Mouse (Mus musculus) heart, embryonic 10.5 days (tissue): ENCODE data around the gene Trappc6b. TPM values are rescaled to one million over a fixed set of nuclear protein-coding genes. Genes with fewer than 3 reads are reported as not detected.
A peak's percentile ranks its signal among the peaks of the same experiment; 100 is the strongest.

Experiments
- DNase-seq: peaks from one replicate; pipeline ENCODE4 v3.0.0-alpha.2; 2017; ENCODE audit warnings: low spot score
- H3K27ac ChIP-seq: fragments of 300-500 bp; sonication (generic); 2 replicates; pipeline ENCODE4 v1.5.1; 2016; ENCODE audit warnings: mild to moderate bottlenecking
- H3K27me3 ChIP-seq: fragments of 300-500 bp; sonication (generic); 2 replicates; pipeline ENCODE4 v1.6.1; 2016; ENCODE audit warnings: mild to moderate bottlenecking; ENCODE audit not compliant: poor library complexity, insufficient read depth, severe bottlenecking
- H3K36me3 ChIP-seq: fragments of 300-500 bp; sonication (generic); 2 replicates; pipeline ENCODE4 v1.6.1; 2016; ENCODE audit warnings: mild to moderate bottlenecking, moderate library complexity
- H3K4me1 ChIP-seq: fragments of 300-500 bp; sonication (generic); 2 replicates; pipeline ENCODE4 v1.6.1; 2016; ENCODE audit warnings: mild to moderate bottlenecking
- H3K4me3 ChIP-seq: fragments of 300-500 bp; sonication (generic); 2 replicates; pipeline ENCODE4 v1.5.1; 2016; ENCODE audit warnings: mild to moderate bottlenecking, moderate library complexity
- H3K9me3 ChIP-seq: fragments of 300-500 bp; sonication (generic); 2 replicates; pipeline ENCODE4 v1.6.1; 2016; ENCODE audit warnings: mild to moderate bottlenecking, moderate library complexity
- WGBS: fragments of 180-500 bp; shearing (Covaris S2); methylation state at CpG from one replicate; pipeline ENCODE4 v1.1.7; 2016; 5-methylcytosine and 5-hydroxymethylcytosine counted together
- polyA plus RNA-seq: library from polyadenylated mRNA; unstranded; fragments of >200 nt; fragmentation: Nextera tagmentation; extraction: Ambion mirVana; gene quantifications from 2 replicates; pipeline ENCODE4 v1.2.1, GENCODE M21; 2016

The Trappc6b gene
- polyA plus RNA-seq, result 75.5 and 82.4 TPM in 2 replicates

GRCm38 (mm10) chr12:59060993-59061595 lies at the start of gene Trappc6b:
TSS of gene Trappc6b (minus strand) at chr12:59061472.
- peaks cover 23% of the 10 kb centered on the region for H3K36me3 ChIP-seq
- peak within 1 kb of the TSS; percentile 96 for H3K4me3 ChIP-seq
- H3K4me1 ChIP-seq, result peaks cover 7% of the 10 kb centered on the region; the same call in 1 of the 2 replicates
- 0 out of 2 replicates have a peak, but pooled peaks cover 4% of the 10 kb centered on the region for H3K27me3 ChIP-seq
- peak within 1 kb of the TSS; percentile 99 for H3K27ac ChIP-seq
- under 1% methylated on average over 49 of the region's 49 CpGs for WGBS
- DNase-seq, result peak; percentile 95
- H3K9me3 ChIP-seq, result no peaks in the 10 kb centered on the region

- Histone ChIP-seq H3K36me3 (no peaks in the 10 kb centered on the region), H3K9me3 (no peaks in the 10 kb centered on the region), H3K27ac (no peak overlapping the region), H3K4me1 (no peaks in the 10 kb centered on the region), H3K4me3 (no peak overlapping the region), H3K27me3 (no peaks in the 10 kb centered on the region)
- 80% methylated on average over 4 of the region's 4 CpGs for WGBS
- DNase-seq, result peak; percentile 52
Measured at GRCm38 (mm10) chr12:59107926-59108325, 46.7 kb upstream of the Trappc6b start.

GRCm38 (mm10) chr12:59106491-59106890 lies 45.2 kb upstream of the Trappc6b start:
- Histone ChIP-seq H3K36me3 (no peaks in the 10 kb centered on the region), H3K4me1 (no peaks in the 10 kb centered on the region), H3K27me3 (no peaks in the 10 kb centered on the region), H3K27ac (no peak overlapping the region), H3K9me3 (no peaks in the 10 kb centered on the region), H3K4me3 (no peak overlapping the region)
- WGBS, result 85% methylated on average over 5 of the region's 5 CpGs
- DNase-seq, result no peak

GRCm38 (mm10) chr12:59105914-59106313 lies 44.6 kb upstream of the Trappc6b start:
- H3K36me3 ChIP-seq, result no peaks in the 10 kb centered on the region
- no peaks in the 10 kb centered on the region for H3K4me1 ChIP-seq
- DNase-seq, result peak; percentile 33
- H3K4me3 ChIP-seq, result no peak overlapping the region
- WGBS, result 84% methylated on average over 6 of the region's 6 CpGs
- no peaks in the 10 kb centered on the region for H3K9me3 ChIP-seq
- no peak overlapping the region for H3K27ac ChIP-seq
- no peaks in the 10 kb centered on the region for H3K27me3 ChIP-seq

GRCm38 (mm10) chr12:59104771-59105170 lies 43.5 kb upstream of the Trappc6b start:
- Histone ChIP-seq H3K4me1 (no peaks in the 10 kb centered on the region), H3K36me3 (no peaks in the 10 kb centered on the region), H3K27me3 (no peaks in the 10 kb centered on the region), H3K4me3 (no peak overlapping the region), H3K27ac (no peak overlapping the region), H3K9me3 (no peaks in the 10 kb centered on the region)
- no peak for DNase-seq
- 50% methylated on average over 5 of the region's 5 CpGs for WGBS

- no peak for DNase-seq
- Histone ChIP-seq H3K36me3 (no peaks in the 10 kb centered on the region), H3K4me3 (no peak within 1 kb of the TSS), H3K4me1 (no peaks in the 10 kb centered on the region), H3K9me3 (no peaks in the 10 kb centered on the region), H3K27ac (no peak within 1 kb of the TSS), H3K27me3 (no peaks in the 10 kb centered on the region)
- WGBS, result 80% methylated on average over 19 of the region's 19 CpGs
Measured at GRCm38 (mm10) chr12:59095104-59096025, 34.1 kb upstream of the Trappc6b start, which contains the start of gene Mia2. TSS of gene Mia2 (plus strand) at chr12:59095799.

GRCm38 (mm10) chr12:59093543-59093942 lies 32.3 kb upstream of the Trappc6b start:
- H3K9me3 ChIP-seq, result no peaks in the 10 kb centered on the region
- no peak overlapping the region for H3K4me3 ChIP-seq
- 46% methylated on average over 2 of the region's 2 CpGs for WGBS
- H3K36me3 ChIP-seq, result no peaks in the 10 kb centered on the region
- no peaks in the 10 kb centered on the region for H3K4me1 ChIP-seq
- no peak for DNase-seq
- no peaks in the 10 kb centered on the region for H3K27me3 ChIP-seq
- H3K27ac ChIP-seq, result no peak overlapping the region

- WGBS, result 79% methylated on average over 5 of the region's 5 CpGs
- no peaks in the 10 kb centered on the region for H3K9me3 ChIP-seq
- no peak overlapping the region for H3K27ac ChIP-seq
Measured at GRCm38 (mm10) chr12:59086171-59086570, 24.9 kb upstream of the Trappc6b start.

GRCm38 (mm10) chr12:59084446-59084845 lies 23.2 kb upstream of the Trappc6b start:
- Histone ChIP-seq H3K27me3 (no peaks in the 10 kb centered on the region), H3K4me1 (no peaks in the 10 kb centered on the region), H3K4me3 (no peak overlapping the region), H3K9me3 (no peaks in the 10 kb centered on the region), H3K27ac (no peak overlapping the region), H3K36me3 (no peaks in the 10 kb centered on the region)
- peak; percentile 65 for DNase-seq
- 66% methylated on average over 5 of the region's 5 CpGs for WGBS

More at GRCm38 (mm10) chr12:59086171-59086570, 24.9 kb upstream of the Trappc6b start:
- Histone ChIP-seq H3K27me3 (no peaks in the 10 kb centered on the region), H3K4me3 (no peak overlapping the region), H3K4me1 (no peaks in the 10 kb centered on the region), H3K36me3 (no peaks in the 10 kb centered on the region)
- DNase-seq, result peak; percentile 17

GRCm38 (mm10) chr12:59080461-59080860 lies 19.2 kb upstream of the Trappc6b start:
- no peak overlapping the region for H3K4me3 ChIP-seq
- no peaks in the 10 kb centered on the region for H3K27me3 ChIP-seq
- WGBS, result 86% methylated on average over 4 of the region's 4 CpGs
- H3K36me3 ChIP-seq, result 0 out of 2 replicates have a peak, but pooled peaks cover 2% of the 10 kb centered on the region
- H3K9me3 ChIP-seq, result no peaks in the 10 kb centered on the region
- no peaks in the 10 kb centered on the region for H3K4me1 ChIP-seq
- DNase-seq, result peak; percentile 55
- H3K27ac ChIP-seq, result no peak overlapping the region

GRCm38 (mm10) chr12:59077883-59078282 lies 16.6 kb upstream of the Trappc6b start:
- H3K9me3 ChIP-seq, result no peaks in the 10 kb centered on the region
- DNase-seq, result no peak
- H3K4me1 ChIP-seq, result no peaks in the 10 kb centered on the region
- H3K27ac ChIP-seq, result no peak overlapping the region
- H3K27me3 ChIP-seq, result no peaks in the 10 kb centered on the region
- peaks cover 19% of the 10 kb centered on the region for H3K36me3 ChIP-seq
- no peak overlapping the region for H3K4me3 ChIP-seq
- 91% methylated on average over 3 of the region's 3 CpGs for WGBS

- no peaks in the 10 kb centered on the region for H3K9me3 ChIP-seq
- H3K4me3 ChIP-seq, result no peak overlapping the region
- peaks cover 27% of the 10 kb centered on the region for H3K36me3 ChIP-seq
- no peaks in the 10 kb centered on the region for H3K27me3 ChIP-seq
- no peak overlapping the region for H3K27ac ChIP-seq
- 90% methylated on average over 3 of the region's 3 CpGs for WGBS
- no peak for DNase-seq
- H3K4me1 ChIP-seq, result no peaks in the 10 kb centered on the region
Measured at GRCm38 (mm10) chr12:59076996-59077395, 15.7 kb upstream of the Trappc6b start.

- H3K27me3 ChIP-seq, result no peaks in the 10 kb centered on the region
- H3K4me3 ChIP-seq, result no peak overlapping the region
- peaks cover 56% of the 10 kb centered on the region for H3K36me3 ChIP-seq
- H3K9me3 ChIP-seq, result no peaks in the 10 kb centered on the region
- WGBS, result 88% methylated on average over 3 of the region's 3 CpGs
- no peak overlapping the region for H3K27ac ChIP-seq
- H3K4me1 ChIP-seq, result no peaks in the 10 kb centered on the region
- no peak for DNase-seq
Measured at GRCm38 (mm10) chr12:59074052-59074451, 12.8 kb upstream of the Trappc6b start.
